Mouse (Mus musculus) lung, postnatal 0 days (tissue): ENCODE results near the gene Socs4. TPM values are rescaled to one million over a fixed set of nuclear protein-coding genes. Genes with fewer than 3 reads are reported as not detected.

Source experiments
- ATAC-seq: fragments of 200-750 bp; cut with Nextera tagmentation; 2 replicates; pipeline ENCODE4 v1.8.0; 2017; ENCODE audit warnings: moderate library complexity
- DNase-seq: peaks from one replicate; pipeline ENCODE4 v3.0.0-alpha.2; 2016; ENCODE audit warnings: low spot score
- H3K27ac ChIP-seq: fragments of 300-500 bp; sonication (generic); 2 replicates; pipeline ENCODE4 v1.5.1; 2014; ENCODE audit warnings: antibody characterized with exemption, mild to moderate bottlenecking, low read length, mixed read lengths
- H3K27me3 ChIP-seq: fragments of 300-500 bp; sonication (generic); replicated peaks from 2 replicates; pipeline ENCODE4 v1.6.1; 2014; ENCODE audit warnings: low read length, mixed read lengths; ENCODE audit not compliant: insufficient read depth
- H3K36me3 ChIP-seq: fragments of 300-500 bp; sonication (generic); 2 replicates; pipeline ENCODE4 v1.6.1; 2014; ENCODE audit warnings: low read length, mixed read lengths; ENCODE audit not compliant: insufficient read depth
- H3K4me1 ChIP-seq: fragments of 300-500 bp; sonication (generic); 2 replicates; pipeline ENCODE4 v1.6.1; 2014; ENCODE audit warnings: antibody characterized with exemption, low read depth, low read length, mixed read lengths; ENCODE audit not compliant: insufficient read depth
- H3K4me2 ChIP-seq: fragments of 300-500 bp; sonication (generic); replicated peaks from 2 replicates; pipeline ENCODE4 v1.6.1; 2014; ENCODE audit warnings: low read depth, mild to moderate bottlenecking, low read length, moderate library complexity, mixed read lengths
- H3K4me3 ChIP-seq: fragments of 300-500 bp; sonication (generic); 2 replicates; pipeline ENCODE4 v1.5.1; 2014; ENCODE audit warnings: low read depth, low read length
- H3K9ac ChIP-seq: fragments of 300-500 bp; sonication (generic); replicated peaks from 2 replicates; pipeline ENCODE4 v1.6.1; 2014; ENCODE audit warnings: low read depth, mild to moderate bottlenecking
- H3K9me3 ChIP-seq: fragments of 300-500 bp; sonication (generic); 2 replicates; pipeline ENCODE4 v1.6.1; 2016; ENCODE audit warnings: low read length, mixed read lengths
- CTCF ChIP-seq: IDR thresholded peaks from 2 replicates; pipeline ENCODE4 v1.5.1; 2016; ENCODE audit warnings: antibody characterized with exemption, mild to moderate bottlenecking
- EP300 ChIP-seq: IDR thresholded peaks from 2 replicates; pipeline ENCODE4 v1.6.1; 2016; ENCODE audit warnings: antibody characterized with exemption, mild to moderate bottlenecking, control low read depth
- WGBS: fragments of 180-500 bp; shearing (Covaris S2); extraction: QIAGEN DNeasy Blood & Tissue Kit; methylation state at CpG from one replicate; pipeline ENCODE4 v1.1.7; 2014; 5-methylcytosine and 5-hydroxymethylcytosine counted together
- polyA plus RNA-seq: library from polyadenylated mRNA; unstranded; fragments of >200 nt; fragmentation: Nextera tagmentation; extraction: Ambion mirVana; gene quantifications from 2 replicates; pipeline ENCODE4 v1.2.1, GENCODE M21; 2015

Socs4 gene
- polyA plus RNA-seq, 1 experiment from 2014 or later, result 2.5 TPM

DNA sequence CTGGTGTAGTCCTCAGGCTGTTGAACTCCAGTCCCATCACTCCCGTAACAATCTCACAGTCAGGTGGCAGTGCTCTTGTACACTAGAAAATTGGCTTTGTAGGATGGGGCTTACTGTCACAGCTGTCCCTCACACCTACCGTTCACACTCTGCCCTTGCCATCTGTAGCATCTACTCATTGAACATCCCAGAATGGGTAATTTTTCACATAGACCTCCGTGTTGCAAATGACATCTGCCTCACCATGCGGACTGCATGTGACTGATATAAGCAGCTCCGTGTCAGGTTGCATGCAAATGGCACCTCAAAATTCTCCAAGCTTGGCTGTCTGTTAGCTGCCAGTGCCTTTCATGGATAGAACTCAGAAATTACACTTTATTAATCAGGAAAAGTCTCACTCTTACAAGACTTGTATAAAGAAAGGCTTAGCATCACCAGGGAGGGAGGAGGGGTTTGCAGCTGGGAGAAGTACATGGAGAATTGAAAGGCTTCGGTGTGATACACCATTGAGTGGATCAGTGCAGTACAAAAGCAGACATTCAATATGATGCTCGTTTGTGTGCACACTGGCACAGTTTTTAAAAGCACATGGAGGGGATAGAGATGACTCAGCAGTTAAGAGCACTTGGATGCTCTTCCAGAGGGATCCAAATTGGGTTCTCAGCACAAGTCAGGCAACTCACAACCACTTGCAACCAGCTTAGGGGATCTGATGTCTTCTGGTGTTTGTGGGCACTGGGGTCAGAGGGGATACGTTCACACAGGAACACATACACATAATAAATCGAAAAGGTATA is 49.4 kb downstream of the Socs4 start:
- no peaks in the 10 kb centered on the region for H3K9me3 ChIP-seq
- H3K36me3 ChIP-seq, result no peaks in the 10 kb centered on the region
- H3K4me2 ChIP-seq, result no peak overlapping the region
- no peak overlapping the region for H3K4me3 ChIP-seq
- ATAC-seq, result no peak
- H3K27ac ChIP-seq, result no peak overlapping the region
- no peaks in the 10 kb centered on the region for H3K27me3 ChIP-seq
- WGBS, result 85% methylated on average over 9 of the region's 9 CpGs
- no peak for DNase-seq
- no peak overlapping the region for H3K9ac ChIP-seq
- TF ChIP-seq CTCF (no peak), EP300 (no peak)
- H3K4me1 ChIP-seq, result no peaks in the 10 kb centered on the region

GRCm38 (mm10) chr14:47327347-47327746 is 50.6 kb downstream of the Socs4 start:
- H3K9ac ChIP-seq, result no peak overlapping the region
- H3K4me2 ChIP-seq, result no peak overlapping the region
- peak; percentile 30; the same call in 1 of the 2 replicates for ATAC-seq

GRCm38 (mm10) chr14:47331920-47332319 is 55.2 kb downstream of the Socs4 start:
- no peaks in the 10 kb centered on the region for H3K36me3 ChIP-seq
- no peaks in the 10 kb centered on the region for H3K27me3 ChIP-seq
- H3K27ac ChIP-seq, result no peak overlapping the region
- DNase-seq (no peak), ATAC-seq (no peak)
- no peaks in the 10 kb centered on the region for H3K9me3 ChIP-seq
- WGBS, result 48% methylated on average over 5 of the region's 5 CpGs
- H3K9ac ChIP-seq, result no peak overlapping the region
- H3K4me1 ChIP-seq, result no peaks in the 10 kb centered on the region
- no peak for TF ChIP-seq EP300
- TF ChIP-seq CTCF, result no peak
- no peak overlapping the region for H3K4me3 ChIP-seq
- H3K4me2 ChIP-seq, result no peak overlapping the region

More at GRCm38 (mm10) chr14:47327347-47327746, 50.6 kb downstream of the Socs4 start:
- Histone ChIP-seq H3K9me3 (no peaks in the 10 kb centered on the region), H3K27ac (no peak overlapping the region), H3K4me1 (no peaks in the 10 kb centered on the region), H3K36me3 (no peaks in the 10 kb centered on the region), H3K27me3 (no peaks in the 10 kb centered on the region), H3K4me3 (no peak overlapping the region)
- DNase-seq, result no peak
- no peak for TF ChIP-seq EP300
- TF ChIP-seq CTCF, result no peak
- 89% methylated on average over 5 of the region's 5 CpGs for WGBS

- no peaks in the 10 kb centered on the region for H3K36me3 ChIP-seq
- H3K4me3 ChIP-seq, result no peak overlapping the region
- TF ChIP-seq CTCF, result peak; percentile 88
- no peak for TF ChIP-seq EP300
- no peak overlapping the region for H3K9ac ChIP-seq
- no peaks in the 10 kb centered on the region for H3K4me1 ChIP-seq
- no peaks in the 10 kb centered on the region for H3K27me3 ChIP-seq
- no peak overlapping the region for H3K4me2 ChIP-seq
- ATAC-seq (no peak; the same call in 1 of the 2 replicates), DNase-seq (peak; percentile 71)
- WGBS, result 80% methylated on average over 4 of the region's 4 CpGs
- H3K27ac ChIP-seq, result no peak overlapping the region
- H3K9me3 ChIP-seq, result no peaks in the 10 kb centered on the region
Observed at GRCm38 (mm10) chr14:47334819-47335218, 58.1 kb downstream of the Socs4 start.

GRCm38 (mm10) chr14:47335300-47335699 is 58.6 kb downstream of the Socs4 start:
- Histone ChIP-seq H3K27ac (no peak overlapping the region), H3K36me3 (no peaks in the 10 kb centered on the region), H3K4me2 (no peak overlapping the region), H3K9ac (no peak overlapping the region), H3K27me3 (no peaks in the 10 kb centered on the region), H3K9me3 (no peaks in the 10 kb centered on the region), H3K4me3 (no peak overlapping the region), H3K4me1 (no peaks in the 10 kb centered on the region)
- TF ChIP-seq EP300, result no peak
- TF ChIP-seq CTCF, result no peak
- ATAC-seq (no peak), DNase-seq (no peak)
- 78% methylated on average over 3 of the region's 3 CpGs for WGBS

GRCm38 (mm10) chr14:47340231-47340925 is 63.6 kb downstream of the Socs4 start:
- no peaks in the 10 kb centered on the region for H3K9me3 ChIP-seq
- H3K4me2 ChIP-seq, result no peak overlapping the region
- no peaks in the 10 kb centered on the region for H3K36me3 ChIP-seq
- H3K4me3 ChIP-seq, result no peak overlapping the region
- H3K27me3 ChIP-seq, result no peaks in the 10 kb centered on the region
- no peaks in the 10 kb centered on the region for H3K4me1 ChIP-seq
- no peak overlapping the region for H3K9ac ChIP-seq
- no peak for ATAC-seq
- TF ChIP-seq EP300 (no peak), CTCF (no peak)
- no peak for DNase-seq
- WGBS, result 79% methylated on average over 10 of the region's 10 CpGs
- H3K27ac ChIP-seq, result no peak overlapping the region
